Mouse (Mus musculus): Measurements from ENCODE around the gene Sp140. TPM values are rescaled to one million over a fixed set of nuclear protein-coding genes. Genes with fewer than 3 reads are reported as not detected.
"Not testable (repeated sequence)": the region's sequence is repeated elsewhere in the genome, so short reads cannot be mapped to it uniquely, and the experiment has no call there.

The Sp140 gene
- total RNA-seq (2018; cell fraction: chromatin; rRNA removed), result 1,000 to 10,000 TPM in 3 of 26 experiments, 100 to 1,000 TPM in 23; 150 to 2,323 (median 556) TPM
- total RNA-seq (2018; cell fraction: cytosol; rRNA removed), result 100 to 1,000 TPM in 14 of 26 experiments, 10 to 100 TPM in 12; 49.0 to 314 (median 184) TPM
- 1,000 to 10,000 TPM in 1 of 26 experiments, 100 to 1,000 TPM in 24, 10 to 100 TPM in 1; 75.2 to 1,710 (median 394) TPM for total RNA-seq (2018; cell fraction: nucleus; rRNA removed)
- 29.2 to 96.4 TPM (median 60.3 TPM) in 3 replicates for polyA plus RNA-seq (2018)

DNA sequence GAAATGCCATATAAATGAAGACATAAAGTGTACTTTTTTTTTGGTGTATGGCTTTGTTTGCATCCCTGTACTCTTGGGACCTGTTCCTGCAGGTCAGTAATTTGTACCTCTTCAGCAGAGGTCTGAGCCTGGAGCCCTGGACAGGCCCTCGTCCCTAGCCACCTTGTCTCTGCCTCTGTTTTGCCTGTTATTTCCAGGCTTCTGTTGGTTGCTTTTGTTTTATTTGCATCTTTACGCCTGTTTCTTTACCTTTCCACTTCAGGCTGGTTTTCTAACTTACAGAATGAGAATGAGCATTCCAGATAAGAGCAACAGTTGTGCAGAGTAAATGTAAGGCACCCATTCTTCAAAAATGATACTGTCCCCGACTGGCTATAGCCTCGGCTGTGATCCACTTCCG is at the start of gene Sp140:
Gene Sp140 (plus strand): TSS at position 301 of the 400 bp plus-strand sequence.
- no CpG with 5 or more reads among the region's 5 CpGs for WGBS (ENCODE audit: missing documents)
- Histone ChIP-seq H3K4me3 (ENCODE audit: inconsistent target) (peak within 1 kb of the TSS; percentile 33), H3K27ac (peak within 1 kb of the TSS; percentile 60), H3K79me2 (ENCODE audit: inconsistent target) (peaks cover 33% of the 10 kb centered on the region; the same call in 1 of the 2 replicates)
- H3K36me3 ChIP-seq (ENCODE audit: inconsistent target), result not testable (repeated sequence)

DNA sequence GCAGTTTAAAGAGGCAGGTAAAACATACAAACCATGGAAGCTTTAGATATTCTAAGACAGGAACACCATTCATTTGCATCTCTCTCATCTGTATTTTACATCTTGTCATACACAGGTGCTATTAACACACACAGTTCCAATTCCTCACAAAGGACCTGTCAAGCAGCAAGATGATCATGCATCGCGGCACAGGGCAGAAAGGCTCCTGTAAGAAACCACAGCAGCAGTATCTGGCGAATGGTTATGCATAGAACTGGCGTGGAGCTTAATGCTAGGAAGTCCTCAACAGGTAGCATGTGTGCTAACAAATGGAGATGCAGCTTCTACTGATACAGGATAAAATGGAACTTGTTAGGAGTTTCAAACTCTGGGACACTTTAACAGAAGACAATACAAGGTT is 44.9 kb upstream of the Sp140 start:
- not testable (repeated sequence) for H3K27ac ChIP-seq; H3K36me3 ChIP-seq (ENCODE audit: inconsistent target); H3K79me2 ChIP-seq (ENCODE audit: inconsistent target); H3K4me3 ChIP-seq (ENCODE audit: inconsistent target)
- 73% methylated on average over 2 of the region's 4 CpGs for WGBS (ENCODE audit: missing documents)

DNA sequence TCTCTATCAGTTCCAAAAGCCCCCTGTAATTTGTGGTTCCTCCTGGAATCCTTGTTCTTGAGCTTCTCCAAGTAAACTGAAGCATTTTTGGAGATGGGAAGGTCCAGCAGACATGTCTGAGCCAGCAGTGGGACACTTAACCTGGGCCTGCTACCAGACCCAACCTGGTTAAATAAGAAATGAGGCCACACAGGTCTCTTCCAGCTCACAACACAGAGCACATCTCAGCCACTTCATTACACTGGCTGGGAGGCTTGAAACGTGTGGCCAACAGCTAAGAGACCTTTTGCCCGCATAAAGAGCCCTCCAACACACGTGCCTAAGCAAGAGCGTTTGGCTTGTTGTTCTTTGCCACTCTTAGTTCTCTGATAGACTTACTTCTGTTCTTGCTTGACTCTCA is 26.6 kb upstream of the Sp140 start:
- H3K27ac ChIP-seq; H3K4me3 ChIP-seq (ENCODE audit: inconsistent target); H3K79me2 ChIP-seq (ENCODE audit: inconsistent target); H3K36me3 ChIP-seq (ENCODE audit: inconsistent target): not testable (repeated sequence)
- WGBS (ENCODE audit: missing documents), result 96% methylated on average over 3 of the region's 4 CpGs

DNA sequence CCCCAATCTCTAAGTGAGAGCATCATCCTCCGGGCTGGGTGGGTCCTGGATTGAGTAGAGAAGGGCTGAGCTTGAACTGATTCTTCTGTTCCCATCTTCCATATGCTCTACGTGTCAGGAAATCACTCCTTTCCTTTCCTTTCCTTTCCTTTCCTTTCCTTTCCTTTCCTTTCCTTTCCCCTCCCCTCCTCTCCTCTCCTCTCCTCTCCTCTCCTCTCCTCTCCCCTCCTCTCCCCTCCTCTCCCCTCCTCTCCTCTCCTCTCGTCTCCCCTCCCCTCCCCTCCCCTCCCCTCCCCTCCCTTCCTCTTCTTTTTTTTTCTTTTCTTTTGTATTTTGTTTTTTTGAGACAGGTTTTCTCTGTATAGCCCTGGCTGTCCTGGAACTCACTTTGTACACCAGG is 24.8 kb upstream of the Sp140 start, which contains the start of gene G530012D18Rik:
Gene G530012D18Rik (plus strand): TSS at position 301 of the 400 bp plus-strand sequence.
- not testable (repeated sequence) for H3K36me3 ChIP-seq (ENCODE audit: inconsistent target); H3K79me2 ChIP-seq (ENCODE audit: inconsistent target); H3K27ac ChIP-seq; H3K4me3 ChIP-seq (ENCODE audit: inconsistent target)
- no CpG with 5 or more reads among the region's 3 CpGs for WGBS (ENCODE audit: missing documents)

DNA sequence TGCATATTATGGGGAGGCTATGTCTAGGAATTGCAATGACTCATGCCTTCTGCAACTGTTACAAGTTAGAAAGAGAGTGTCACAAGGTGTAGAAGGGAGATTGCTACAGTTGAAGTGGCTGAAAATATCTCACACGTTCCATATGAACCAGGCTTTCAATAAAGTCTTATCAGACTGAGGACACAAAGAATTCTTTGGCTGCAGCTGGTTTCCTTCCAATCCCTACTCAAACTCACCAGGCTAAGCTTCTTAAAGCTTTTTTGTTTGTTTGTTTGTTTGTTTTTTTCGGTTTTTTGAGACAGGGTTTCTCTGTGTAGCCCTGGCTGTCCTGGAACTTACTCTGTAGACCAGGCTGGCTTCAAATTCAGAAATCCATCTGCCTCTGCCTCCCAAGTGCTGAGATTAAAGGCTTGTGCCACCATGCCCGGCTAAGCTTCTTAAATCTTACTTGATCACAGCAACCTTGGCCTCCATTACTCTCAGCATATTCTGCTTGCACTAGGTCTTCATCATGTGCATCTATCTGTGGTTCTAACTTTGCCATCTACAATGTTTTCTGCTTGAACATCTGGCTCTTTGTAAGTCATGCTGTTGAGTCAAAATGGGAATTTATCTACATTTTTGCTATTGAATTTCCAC is 21.7 kb upstream of the Sp140 start:
- not testable (repeated sequence) for H3K4me3 ChIP-seq (ENCODE audit: inconsistent target); H3K79me2 ChIP-seq (ENCODE audit: inconsistent target); H3K36me3 ChIP-seq (ENCODE audit: inconsistent target); H3K27ac ChIP-seq
- WGBS (ENCODE audit: missing documents), result 63% methylated on average over 2 of the region's 3 CpGs

DNA sequence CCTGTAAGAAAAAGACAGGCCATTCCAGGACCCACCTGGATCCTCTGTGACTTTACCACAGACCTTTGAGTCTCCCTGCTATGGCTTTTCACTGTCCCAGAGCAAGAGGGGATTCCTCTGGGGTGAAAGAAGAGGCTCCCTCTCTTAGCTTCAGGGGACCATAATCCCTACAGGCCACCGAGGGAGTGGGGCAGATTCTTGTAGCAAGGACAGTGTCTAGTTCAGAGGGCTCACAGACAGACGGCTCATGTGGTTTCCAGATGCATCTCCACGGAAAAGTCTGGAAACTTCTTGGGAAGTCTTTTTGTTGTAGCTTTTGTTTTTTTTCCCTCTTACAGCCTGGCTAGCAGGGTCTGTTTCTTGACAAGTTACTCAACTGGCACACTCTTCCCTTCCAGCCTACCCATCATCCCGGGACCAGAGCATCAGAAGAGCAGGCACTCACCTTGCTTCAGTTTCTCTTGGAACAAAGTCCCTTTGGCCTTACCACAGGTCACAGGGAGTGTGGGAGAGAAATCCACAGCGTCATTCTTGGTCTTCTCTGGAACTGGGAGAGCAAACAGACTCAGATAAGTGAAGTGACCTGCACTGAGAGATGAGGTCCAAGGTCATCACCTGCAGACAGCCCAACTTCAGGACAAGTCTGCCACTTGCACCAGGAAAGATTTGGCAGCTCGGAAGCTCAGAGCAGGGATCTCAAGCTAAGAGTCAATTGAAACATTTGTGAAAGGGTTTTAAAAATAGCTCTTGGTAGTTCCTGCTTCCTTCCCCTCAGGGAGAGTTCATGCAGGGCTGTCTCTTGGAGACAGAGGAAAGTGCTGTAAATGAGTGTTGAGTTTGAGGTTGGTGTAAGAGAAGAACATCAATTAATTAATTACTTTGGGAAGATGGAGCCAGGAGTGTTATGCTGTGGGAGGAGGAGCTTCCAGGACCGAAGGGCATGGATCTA is 20.7 kb upstream of the Sp140 start:
- H3K27ac ChIP-seq; H3K79me2 ChIP-seq (ENCODE audit: inconsistent target); H3K4me3 ChIP-seq (ENCODE audit: inconsistent target); H3K36me3 ChIP-seq (ENCODE audit: inconsistent target): not testable (repeated sequence)
- 100% methylated on average over 2 of the region's 7 CpGs for WGBS (ENCODE audit: missing documents)

DNA sequence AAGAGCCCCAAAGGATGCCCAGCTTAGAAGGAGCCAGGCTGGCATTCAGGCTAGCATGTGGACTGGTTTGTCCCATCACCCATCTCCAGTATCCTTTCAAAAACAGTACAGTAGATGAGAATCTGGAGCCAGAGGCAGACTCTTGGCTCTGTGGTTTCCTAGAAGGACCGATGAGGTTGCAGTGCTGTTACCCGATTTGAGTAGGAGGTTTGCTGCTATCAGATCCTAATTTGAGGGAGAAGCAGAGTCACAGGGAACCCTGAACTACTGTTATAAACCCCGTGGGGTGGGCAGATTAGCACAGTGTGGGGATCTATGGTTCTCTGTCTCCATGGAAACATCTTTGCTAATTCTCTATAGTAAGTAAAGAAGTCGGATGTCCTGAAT is 20.0 kb upstream of the Sp140 start:
- not testable (repeated sequence) for H3K27ac ChIP-seq; H3K36me3 ChIP-seq (ENCODE audit: inconsistent target); H3K4me3 ChIP-seq (ENCODE audit: inconsistent target); H3K79me2 ChIP-seq (ENCODE audit: inconsistent target)
- WGBS (ENCODE audit: missing documents), result 67% methylated on average over 1 of the region's 4 CpGs

GRCm38 (mm10) chr1:85580578-85580977 is 19.6 kb upstream of the Sp140 start:
- not testable (repeated sequence) for H3K79me2 ChIP-seq (ENCODE audit: inconsistent target); H3K4me3 ChIP-seq (ENCODE audit: inconsistent target); H3K36me3 ChIP-seq (ENCODE audit: inconsistent target); H3K27ac ChIP-seq
- WGBS (ENCODE audit: missing documents), result 90% methylated on average over 2 of the region's 3 CpGs

- 60% methylated on average over 2 of the region's 5 CpGs for WGBS (ENCODE audit: missing documents)
- H3K4me3 ChIP-seq (ENCODE audit: inconsistent target); H3K36me3 ChIP-seq (ENCODE audit: inconsistent target); H3K79me2 ChIP-seq (ENCODE audit: inconsistent target); H3K27ac ChIP-seq: not testable (repeated sequence)
Measured at GRCm38 (mm10) chr1:85581518-85581917, 18.7 kb upstream of the Sp140 start.

GRCm38 (mm10) chr1:85588697-85589096 is 11.5 kb upstream of the Sp140 start:
- H3K36me3 ChIP-seq (ENCODE audit: inconsistent target); H3K4me3 ChIP-seq (ENCODE audit: inconsistent target); H3K79me2 ChIP-seq (ENCODE audit: inconsistent target); H3K27ac ChIP-seq: not testable (repeated sequence)
- WGBS (ENCODE audit: missing documents), result 83% methylated on average over 1 of the region's 2 CpGs

- H3K27ac ChIP-seq; H3K36me3 ChIP-seq (ENCODE audit: inconsistent target); H3K4me3 ChIP-seq (ENCODE audit: inconsistent target); H3K79me2 ChIP-seq (ENCODE audit: inconsistent target): not testable (repeated sequence)
- WGBS (ENCODE audit: missing documents), result 83% methylated on average over 3 of the region's 8 CpGs
Measured at GRCm38 (mm10) chr1:85592526-85592925, 7.7 kb upstream of the Sp140 start.

DNA sequence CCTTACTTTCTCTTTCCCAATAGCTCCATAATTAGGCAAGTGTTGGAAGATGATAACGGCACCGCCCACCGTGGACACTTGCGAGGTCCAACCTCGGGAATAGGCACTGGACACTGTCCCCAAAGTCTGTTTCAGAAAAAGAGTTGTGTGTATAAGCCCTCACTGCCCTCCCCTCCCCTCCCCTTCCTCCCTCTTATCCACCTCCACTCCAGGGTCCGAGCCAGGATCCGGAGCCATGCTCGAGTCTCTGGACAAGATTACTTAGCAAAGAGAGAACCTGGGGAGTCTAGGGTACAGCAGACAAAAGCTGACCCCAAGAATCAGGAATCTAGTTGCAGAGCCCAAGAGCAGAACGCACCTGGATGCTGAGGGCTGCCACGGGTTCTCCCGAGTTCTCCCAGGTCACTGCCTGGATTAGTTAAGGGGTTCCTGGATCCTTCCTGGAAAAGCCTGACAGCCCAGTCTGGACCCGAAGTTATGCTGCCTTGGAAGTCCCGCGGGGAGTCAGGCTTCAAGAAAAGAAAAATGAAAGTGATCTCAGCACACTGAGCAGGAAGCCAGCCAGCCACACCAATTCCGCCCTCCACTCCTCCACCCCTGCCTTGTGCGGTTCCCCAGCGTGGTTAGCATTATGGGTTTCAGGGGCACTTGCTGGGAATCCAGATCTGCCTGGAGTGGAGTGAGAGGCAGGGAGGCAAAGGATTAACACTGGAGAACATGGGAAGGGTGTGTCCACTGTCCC is 1.7 kb upstream of the Sp140 start, which contains the start of gene Sp110:
Gene Sp110 (minus strand): TSS at position 547 of the 742 bp plus-strand sequence.
- H3K79me2 ChIP-seq (ENCODE audit: inconsistent target), result peaks cover 19% of the 10 kb centered on the region; the same call in 1 of the 2 replicates
- H3K27ac ChIP-seq, result peak within 1 kb of the TSS; percentile 27; the same call in 1 of the 2 replicates
- 46% methylated on average over 6 of the region's 17 CpGs for WGBS (ENCODE audit: missing documents)
- peak within 1 kb of the TSS; percentile 34 for H3K4me3 ChIP-seq (ENCODE audit: inconsistent target)
- H3K36me3 ChIP-seq (ENCODE audit: inconsistent target), result not testable (repeated sequence)

DNA sequence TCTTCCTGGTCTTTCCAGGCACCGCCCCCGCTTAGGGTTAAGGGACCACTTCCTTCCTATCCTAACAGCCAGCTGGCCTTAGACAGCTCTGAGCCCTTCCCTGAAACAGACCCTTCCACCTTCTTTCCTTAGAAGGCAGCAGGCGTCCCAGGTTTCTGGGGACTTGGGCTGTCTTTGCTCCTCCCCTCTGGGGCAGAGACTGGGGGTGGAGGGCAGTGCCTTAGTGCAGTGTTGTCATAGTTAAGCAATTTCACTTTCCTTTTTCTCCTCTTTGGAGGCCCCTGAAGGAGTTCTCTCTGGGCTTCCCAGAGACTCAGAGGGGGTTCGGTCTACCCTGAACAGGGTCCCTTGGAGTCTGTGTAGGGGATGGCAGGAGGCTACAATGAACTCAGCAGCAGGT is 616 bp downstream of the Sp140 start:
- peak overlapping the region; percentile 60 for H3K27ac ChIP-seq
- H3K4me3 ChIP-seq (ENCODE audit: inconsistent target), result peak overlapping the region; percentile 33
- peaks cover 39% of the 10 kb centered on the region; the same call in 1 of the 2 replicates for H3K79me2 ChIP-seq (ENCODE audit: inconsistent target)
- not testable (repeated sequence) for H3K36me3 ChIP-seq (ENCODE audit: inconsistent target)
- WGBS (ENCODE audit: missing documents), result 23% methylated on average over 4 of the region's 4 CpGs

DNA sequence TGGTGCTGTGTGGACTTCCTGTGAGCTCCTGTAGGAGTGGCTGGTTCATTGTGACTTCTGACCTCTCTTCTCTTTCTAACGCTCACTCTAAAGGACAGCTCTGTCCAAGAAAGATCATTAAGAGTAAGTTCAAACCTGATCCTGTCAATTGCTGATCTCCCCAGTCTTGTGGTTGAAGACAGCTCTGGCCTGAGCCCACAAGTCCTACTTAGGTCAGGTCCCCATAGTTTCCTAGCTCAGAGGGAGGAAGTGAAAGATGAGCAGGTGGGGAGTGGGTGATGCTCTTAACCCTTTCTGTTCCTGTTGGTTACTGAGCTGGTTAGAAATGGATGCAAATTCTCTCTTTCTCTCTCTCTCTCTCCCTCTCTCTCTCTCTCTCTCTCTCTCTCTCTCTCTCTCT is 4.2 kb downstream of the Sp140 start:
- not testable (repeated sequence) for H3K4me3 ChIP-seq (ENCODE audit: inconsistent target); H3K27ac ChIP-seq; H3K36me3 ChIP-seq (ENCODE audit: inconsistent target)
- H3K79me2 ChIP-seq (ENCODE audit: inconsistent target), result peaks cover 48% of the 10 kb centered on the region; the same call in 1 of the 2 replicates
- no CpG with 5 or more reads among the region's 1 CpGs for WGBS (ENCODE audit: missing documents)

Measured in macrophage (primary cell).